Mouse (Mus musculus) forebrain, embryonic 16.5 days (tissue): ENCODE results near the gene Gimap5. TPM values are rescaled to one million over a fixed set of nuclear protein-coding genes. Genes with fewer than 3 reads are reported as not detected.

Experiments
- ATAC-seq: fragments of 200-750 bp; cut with Nextera tagmentation; 2 replicates; pipeline ENCODE4 v1.8.0; 2017; ENCODE audit warnings: mild to moderate bottlenecking, moderate library complexity
- H3K27ac ChIP-seq: fragments of 300-500 bp; sonication (generic); 2 replicates; pipeline ENCODE4 v1.5.1; 2014; ENCODE audit warnings: low read length, control low read depth
- H3K27me3 ChIP-seq: fragments of 300-500 bp; sonication (generic); replicated peaks from 2 replicates; pipeline ENCODE4 v1.6.1; 2014; ENCODE audit warnings: low read length; ENCODE audit not compliant: control insufficient read depth, insufficient read depth
- H3K36me3 ChIP-seq: fragments of 300-500 bp; sonication (generic); 2 replicates; pipeline ENCODE4 v1.6.1; 2014; ENCODE audit not compliant: control insufficient read depth, insufficient read depth
- H3K4me1 ChIP-seq: fragments of 300-500 bp; sonication (generic); replicated peaks from 2 replicates; pipeline ENCODE4 v1.6.1; 2014; ENCODE audit warnings: low read length; ENCODE audit not compliant: control insufficient read depth, insufficient read depth
- H3K4me2 ChIP-seq: fragments of 300-500 bp; sonication (generic); 2 replicates; pipeline ENCODE4 v1.6.1; 2014; ENCODE audit warnings: mild to moderate bottlenecking, low read length, control low read depth
- H3K4me3 ChIP-seq: fragments of 300-500 bp; sonication (generic); replicated peaks from 2 replicates; pipeline ENCODE4 v1.5.1; 2014; ENCODE audit warnings: mild to moderate bottlenecking, low read length, control low read depth
- H3K9ac ChIP-seq: fragments of 300-500 bp; sonication (generic); replicated peaks from 2 replicates; pipeline ENCODE4 v1.6.1; 2014; ENCODE audit warnings: low read depth, low read length, control low read depth
- H3K9me3 ChIP-seq: fragments of 300-500 bp; sonication (generic); 2 replicates; pipeline ENCODE4 v1.6.1; 2016; ENCODE audit warnings: low read length; ENCODE audit not compliant: control insufficient read depth
- WGBS: fragments of 180-500 bp; shearing (Covaris S2); extraction: QIAGEN DNeasy Blood & Tissue Kit; methylation state at CpG from one replicate; pipeline ENCODE4 v1.1.7; 2014; 5-methylcytosine and 5-hydroxymethylcytosine counted together
- polyA plus RNA-seq: library from polyadenylated mRNA; unstranded; fragments of >200 nt; fragmentation: Nextera tagmentation; extraction: Ambion mirVana; gene quantifications from 2 replicates; pipeline ENCODE4 v1.2.1, GENCODE M21; 2015

Gimap5 gene
- 0.77 and 1.4 TPM in 2 replicates for polyA plus RNA-seq

- H3K36me3 ChIP-seq: no peaks in the 10 kb centered on the region
- H3K27ac ChIP-seq: no peak within 1 kb of the TSS
- 45% methylated on average over 16 of the region's 16 CpGs for WGBS
- H3K9me3 ChIP-seq: no peaks in the 10 kb centered on the region
- no peak within 1 kb of the TSS for H3K9ac ChIP-seq
- H3K4me2 ChIP-seq: no peak within 1 kb of the TSS
- no peak within 1 kb of the TSS for H3K4me3 ChIP-seq
- ATAC-seq: no peak
- peaks cover 19% of the 10 kb centered on the region for H3K27me3 ChIP-seq
- H3K4me1 ChIP-seq: 0 out of 2 replicates have a peak, but pooled peaks cover 4% of the 10 kb centered on the region
These were observed at the start of gene Gimap5 for GRCm38 (mm10) chr6:48745959-48746889. Gene Gimap5 (plus strand): TSS chr6:48746197.

- Histone ChIP-seq H3K4me2 (no peak overlapping the region), H3K9ac (no peak overlapping the region), H3K27ac (no peak overlapping the region), H3K4me1 (no peaks in the 10 kb centered on the region), H3K4me3 (no peak overlapping the region), H3K36me3 (no peaks in the 10 kb centered on the region), H3K27me3 (no peaks in the 10 kb centered on the region), H3K9me3 (no peaks in the 10 kb centered on the region)
- WGBS: 68% methylated on average over 4 of the region's 4 CpGs
- no peak for ATAC-seq
These were observed 49.0 kb upstream of the Gimap5 start for GRCm38 (mm10) chr6:48696830-48697554.

DNA sequence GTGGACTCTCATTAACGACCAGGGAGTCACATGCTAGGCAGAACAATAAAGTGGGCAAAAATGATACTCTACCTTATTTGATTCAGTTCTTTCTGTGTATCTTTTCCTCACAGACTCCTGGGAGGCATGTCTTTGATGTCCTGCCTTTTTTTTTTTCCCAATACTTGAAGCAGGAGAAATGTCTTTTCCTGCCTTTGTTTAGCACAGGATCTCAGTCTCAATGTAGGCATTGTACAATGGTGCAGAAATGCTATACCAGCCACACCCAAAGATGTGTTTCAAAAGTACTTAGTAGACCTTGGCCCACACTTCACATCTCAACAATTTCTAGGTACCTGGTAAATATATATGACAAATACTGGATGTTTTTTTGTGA is 48.5 kb upstream of the Gimap5 start:
- H3K27me3 ChIP-seq: no peaks in the 10 kb centered on the region
- H3K9ac ChIP-seq: no peak overlapping the region
- no peaks in the 10 kb centered on the region for H3K4me1 ChIP-seq
- H3K27ac ChIP-seq: no peak overlapping the region
- H3K4me3 ChIP-seq: no peak overlapping the region
- no peak overlapping the region for H3K4me2 ChIP-seq
- no peaks in the 10 kb centered on the region for H3K36me3 ChIP-seq
- no peaks in the 10 kb centered on the region for H3K9me3 ChIP-seq
- no peak for ATAC-seq
- 33% methylated on average over 1 of the region's 1 CpGs for WGBS

GRCm38 (mm10) chr6:48698066-48698856 is 47.7 kb upstream of the Gimap5 start:
- WGBS: 77% methylated on average over 7 of the region's 7 CpGs
- H3K27ac ChIP-seq: no peak overlapping the region
- H3K4me1 ChIP-seq: no peaks in the 10 kb centered on the region
- no peaks in the 10 kb centered on the region for H3K36me3 ChIP-seq
- H3K27me3 ChIP-seq: no peaks in the 10 kb centered on the region
- H3K9ac ChIP-seq: no peak overlapping the region
- ATAC-seq: no peak
- no peaks in the 10 kb centered on the region for H3K9me3 ChIP-seq
- no peak overlapping the region for H3K4me2 ChIP-seq
- H3K4me3 ChIP-seq: no peak overlapping the region

DNA sequence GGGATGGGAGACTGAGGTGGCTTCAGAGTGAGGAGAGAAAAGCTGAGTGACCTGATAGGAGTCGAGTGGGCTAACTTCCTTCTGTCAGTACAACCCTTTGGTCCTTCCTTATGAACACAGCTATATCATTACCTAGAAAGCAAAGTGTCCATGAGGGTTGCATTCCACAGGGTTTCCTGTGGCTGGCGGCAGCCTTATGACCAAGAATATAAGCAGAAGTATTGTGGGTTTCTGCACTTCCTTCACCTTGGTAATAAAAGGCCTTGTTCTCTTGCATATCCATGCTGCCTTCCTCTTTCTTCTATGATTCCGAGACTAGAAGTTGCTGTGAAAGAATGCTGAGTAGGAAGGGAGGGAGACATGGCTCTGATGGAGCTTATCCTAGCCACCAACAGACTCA is 47.1 kb upstream of the Gimap5 start:
- no peak overlapping the region for H3K4me2 ChIP-seq
- 84% methylated on average over 3 of the region's 3 CpGs for WGBS

GRCm38 (mm10) chr6:48700251-48701075 is 45.5 kb upstream of the Gimap5 start:
- H3K9ac ChIP-seq: no peak overlapping the region
- WGBS: 67% methylated on average over 5 of the region's 5 CpGs
- no peak for ATAC-seq
- H3K4me1 ChIP-seq: no peaks in the 10 kb centered on the region
- H3K27me3 ChIP-seq: no peaks in the 10 kb centered on the region
- no peak overlapping the region for H3K4me3 ChIP-seq
- H3K27ac ChIP-seq: no peak overlapping the region
- H3K36me3 ChIP-seq: no peaks in the 10 kb centered on the region
- no peaks in the 10 kb centered on the region for H3K9me3 ChIP-seq
- no peak overlapping the region for H3K4me2 ChIP-seq

More for the DNA sequence above, 47.1 kb upstream of the Gimap5 start:
- Histone ChIP-seq H3K27me3 (no peaks in the 10 kb centered on the region), H3K9ac (no peak overlapping the region), H3K4me3 (no peak overlapping the region), H3K36me3 (no peaks in the 10 kb centered on the region), H3K27ac (no peak overlapping the region), H3K9me3 (no peaks in the 10 kb centered on the region), H3K4me1 (no peaks in the 10 kb centered on the region)
- ATAC-seq: no peak

- H3K4me2 ChIP-seq: no peak overlapping the region
- H3K9me3 ChIP-seq: no peaks in the 10 kb centered on the region
- no peak for ATAC-seq
These were observed 43.9 kb upstream of the Gimap5 start for GRCm38 (mm10) chr6:48702146-48702545.

DNA sequence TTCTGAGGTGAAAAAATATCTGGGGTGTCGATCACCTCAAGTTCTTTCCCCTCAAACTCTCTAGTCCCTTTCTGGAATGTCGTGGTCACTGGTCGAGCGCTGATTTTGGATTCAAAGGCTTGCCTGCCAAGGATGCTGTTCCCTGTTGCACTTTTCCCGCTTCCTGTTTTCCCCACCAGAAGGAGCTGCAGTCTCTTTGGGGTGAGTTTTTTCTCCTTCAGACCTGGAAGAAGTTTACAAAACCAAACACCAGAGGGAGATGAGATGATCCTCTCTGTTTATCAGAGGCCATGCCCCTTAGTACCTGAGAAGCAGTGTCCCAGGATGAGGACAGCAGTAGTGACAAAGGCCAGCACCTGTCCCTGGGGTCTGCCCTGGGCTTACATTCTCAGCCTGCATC is 43.4 kb upstream of the Gimap5 start:
- no peak overlapping the region for H3K4me2 ChIP-seq
- no peak overlapping the region for H3K9ac ChIP-seq
- WGBS: 74% methylated on average over 5 of the region's 5 CpGs
- H3K27ac ChIP-seq: no peak overlapping the region
- ATAC-seq: no peak
- no peaks in the 10 kb centered on the region for H3K4me1 ChIP-seq
- H3K9me3 ChIP-seq: no peaks in the 10 kb centered on the region
- H3K4me3 ChIP-seq: no peak overlapping the region
- no peaks in the 10 kb centered on the region for H3K27me3 ChIP-seq
- no peaks in the 10 kb centered on the region for H3K36me3 ChIP-seq

More at GRCm38 (mm10) chr6:48702146-48702545, 43.9 kb upstream of the Gimap5 start:
- no peak overlapping the region for H3K9ac ChIP-seq
- no peak overlapping the region for H3K4me3 ChIP-seq
- no peaks in the 10 kb centered on the region for H3K36me3 ChIP-seq
- no peaks in the 10 kb centered on the region for H3K4me1 ChIP-seq
- WGBS: 87% methylated on average over 7 of the region's 7 CpGs
- H3K27ac ChIP-seq: no peak overlapping the region
- H3K27me3 ChIP-seq: no peaks in the 10 kb centered on the region
